Mouse (Mus musculus) cortical plate, adult 2 months (tissue): Measurements from ENCODE around the gene Ctrl. TPM values are rescaled to one million over a fixed set of nuclear protein-coding genes. Genes with fewer than 3 reads are reported as not detected.

Source experiments
- H3K27ac ChIP-seq: fragments of 200-500 bp; 2 replicates; pipeline ENCODE4 v1.5.1; 2012; ENCODE audit warnings: low read length, control low read depth, inconsistent platforms; ENCODE audit not compliant: insufficient read depth
- H3K4me1 ChIP-seq: fragments of 200-500 bp; 2 replicates; pipeline ENCODE4 v1.6.1; 2011; ENCODE audit warnings: low read length; ENCODE audit not compliant: control insufficient read depth, insufficient read depth
- H3K4me3 ChIP-seq: fragments of 200-500 bp; 2 replicates; pipeline ENCODE4 v1.5.1; 2011; ENCODE audit warnings: mild to moderate bottlenecking, low read length, control low read depth; ENCODE audit not compliant: insufficient read depth
- CTCF ChIP-seq: fragments of 200-500 bp; IDR thresholded peaks from 2 replicates; pipeline ENCODE4 v1.5.1; 2011; ENCODE audit warnings: mild to moderate bottlenecking, control low read depth, low read length; ENCODE audit not compliant: insufficient read depth; ENCODE audit errors: extremely low read depth
- POLR2A ChIP-seq: fragments of 200-500 bp; IDR thresholded peaks from 2 replicates; pipeline ENCODE4 v1.6.1; 2011; ENCODE audit warnings: mild to moderate bottlenecking, low read length, control low read depth; ENCODE audit not compliant: insufficient read depth; ENCODE audit errors: extremely low read depth
- polyA plus RNA-seq: library from polyadenylated mRNA; depleted of rRNA; stranded (reverse); fragments of >200 nt; gene quantifications from 2 replicates; pipeline ENCODE4 v1.2.3, GENCODE M21; 2012

Gene Ctrl
- polyA plus RNA-seq, 1 experiment: 3.6 TPM

DNA sequence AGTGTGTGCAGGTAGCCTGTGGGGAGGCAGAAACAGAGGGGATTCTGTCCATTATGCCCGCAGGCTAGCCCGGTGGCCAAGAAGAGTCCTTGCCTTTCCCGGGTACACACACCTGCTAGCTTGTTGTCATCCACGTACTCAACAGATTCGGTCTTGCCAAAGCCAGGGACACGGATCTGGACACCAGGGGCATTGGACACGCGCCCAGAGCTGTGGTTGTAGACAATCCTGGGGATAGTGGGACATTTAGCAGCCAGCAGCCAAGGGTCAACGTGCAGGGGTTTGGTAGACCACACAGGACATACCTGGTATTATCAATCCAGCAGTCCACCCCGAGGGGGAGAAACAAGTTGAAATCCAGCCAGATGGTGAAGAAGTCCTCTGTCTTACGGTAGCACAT, 8.4 kb upstream of the Ctrl start:
- TF ChIP-seq CTCF (no peak), POLR2A (no peak)
- Histone ChIP-seq H3K27ac (no peak overlapping the region), H3K4me1 (no peaks in the 10 kb centered on the region), H3K4me3 (no peak overlapping the region)

DNA sequence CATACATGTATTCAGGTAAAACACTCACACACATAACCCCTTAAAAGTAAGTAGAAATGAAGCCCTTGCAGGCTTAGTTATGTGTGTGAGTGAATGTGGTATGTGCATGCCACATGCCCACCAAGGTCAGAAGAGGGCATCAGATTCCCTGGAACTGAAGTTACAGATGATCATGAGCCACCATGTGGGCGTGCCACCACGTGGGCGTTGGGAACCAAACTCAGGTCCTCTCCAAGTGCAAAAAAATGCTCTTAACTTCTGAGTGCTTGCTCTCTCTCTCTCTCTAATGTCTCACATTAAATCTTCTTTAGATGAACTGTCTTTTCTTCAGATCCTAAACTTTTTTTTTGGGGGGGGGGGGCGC, 4.6 kb upstream of the Ctrl start, which contains the start of gene Psmb10:
Psmb10 (minus strand) TSS at position 139 of the 364 bp plus-strand sequence.
- no peak for TF ChIP-seq POLR2A
- no peak for TF ChIP-seq CTCF
- peak within 1 kb of the TSS; percentile 89 for H3K27ac ChIP-seq
- peak within 1 kb of the TSS; percentile 91 for H3K4me3 ChIP-seq
- peaks cover 2% of the 10 kb centered on the region; the same call in 1 of the 2 replicates for H3K4me1 ChIP-seq

- TF ChIP-seq CTCF (no peak), POLR2A (peak; percentile 17; the same call in 1 of the 2 replicates)
- peak overlapping the region; percentile 89 for H3K27ac ChIP-seq
- H3K4me3 ChIP-seq: peak overlapping the region; percentile 91
- peaks cover 2% of the 10 kb centered on the region; the same call in 1 of the 2 replicates for H3K4me1 ChIP-seq
Observed at GRCm38 (mm10) chr8:105937496-105938305, 4.0 kb upstream of the Ctrl start.

DNA sequence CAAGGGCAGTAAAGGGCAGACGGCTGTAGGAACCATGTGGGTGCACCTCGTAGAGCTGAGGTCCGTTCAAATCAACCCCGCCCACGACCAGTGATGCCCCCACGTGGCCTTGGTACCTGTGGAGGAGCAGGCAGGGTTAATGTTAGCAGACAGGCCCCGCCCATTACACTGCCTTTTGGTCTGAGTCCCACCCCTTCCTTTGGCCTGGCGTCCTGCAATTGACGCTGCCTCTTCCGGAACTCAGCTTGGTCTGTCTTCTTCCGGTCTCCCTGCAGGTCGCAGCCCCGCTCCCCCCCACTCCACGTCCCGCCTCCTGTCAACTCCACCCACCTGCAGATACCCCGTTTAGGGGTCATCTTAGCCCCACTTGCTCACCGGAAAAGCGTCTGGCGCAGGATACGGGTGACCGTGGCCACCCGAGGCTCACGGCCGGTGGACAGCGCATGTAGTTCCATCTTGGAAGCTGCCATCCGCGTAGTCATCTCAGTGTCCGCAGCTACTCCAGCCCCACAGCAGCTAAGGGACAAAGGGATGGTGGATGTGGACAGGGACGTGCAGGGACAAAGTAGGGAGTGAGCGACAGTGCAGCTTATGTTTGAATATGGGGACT, 3.3 kb upstream of the Ctrl start:
- Histone ChIP-seq H3K4me1 (peaks cover 2% of the 10 kb centered on the region; the same call in 1 of the 2 replicates), H3K4me3 (peak overlapping the region; percentile 91), H3K27ac (peak overlapping the region; percentile 89)
- no peak for TF ChIP-seq CTCF
- TF ChIP-seq POLR2A: peak; percentile 86

GRCm38 (mm10) chr8:105935863-105936603, 2.4 kb upstream of the Ctrl start:
- TF ChIP-seq POLR2A (no peak), CTCF (no peak)
- H3K4me3 ChIP-seq: peak overlapping the region; percentile 91

GRCm38 (mm10) chr8:105935105-105935504, 1.4 kb upstream of the Ctrl start:
- H3K27ac ChIP-seq: no peak overlapping the region
- H3K4me1 ChIP-seq: peaks cover 2% of the 10 kb centered on the region
- TF ChIP-seq POLR2A (no peak), CTCF (no peak)
- H3K4me3 ChIP-seq: no peak overlapping the region

More at GRCm38 (mm10) chr8:105935863-105936603, 2.4 kb upstream of the Ctrl start:
- H3K27ac ChIP-seq: peak overlapping the region; percentile 61; the same call in 1 of the 2 replicates
- H3K4me1 ChIP-seq: peaks cover 2% of the 10 kb centered on the region; the same call in 1 of the 2 replicates

GRCm38 (mm10) chr8:105932525-105932924, 1.1 kb downstream of the Ctrl start:
- Histone ChIP-seq H3K27ac (no peak overlapping the region), H3K4me3 (no peak overlapping the region), H3K4me1 (peaks cover 2% of the 10 kb centered on the region)
- no peak for TF ChIP-seq POLR2A
- no peak for TF ChIP-seq CTCF

DNA sequence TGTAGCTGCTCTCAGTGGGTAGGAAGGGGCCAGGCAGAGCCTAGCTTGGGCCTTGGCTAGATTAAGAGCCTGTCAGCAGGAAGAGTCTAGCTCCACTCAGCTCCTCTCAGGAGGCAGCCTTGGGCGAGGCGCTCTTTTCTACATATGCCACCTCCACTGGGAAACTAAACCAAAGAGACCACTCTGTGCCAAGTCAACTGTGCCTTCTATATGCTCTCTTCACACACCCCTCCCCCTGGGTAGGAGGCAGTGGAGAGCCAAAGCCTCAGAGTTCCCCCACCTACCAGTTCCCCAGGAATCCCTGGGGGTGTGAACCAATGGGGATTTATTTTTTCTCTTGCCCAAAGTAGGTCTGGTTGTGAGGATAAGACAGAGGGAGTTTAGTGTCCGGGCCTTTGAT, 2.4 kb downstream of the Ctrl start:
- peak overlapping the region; percentile 22 for H3K27ac ChIP-seq
- no peak overlapping the region for H3K4me3 ChIP-seq
- peaks cover 2% of the 10 kb centered on the region for H3K4me1 ChIP-seq
- no peak for TF ChIP-seq CTCF
- peak; percentile 40; the same call in 1 of the 2 replicates for TF ChIP-seq POLR2A

GRCm38 (mm10) chr8:105930602-105931001, 3.1 kb downstream of the Ctrl start:
- Histone ChIP-seq H3K4me3 (no peak overlapping the region), H3K27ac (no peak overlapping the region), H3K4me1 (no peaks in the 10 kb centered on the region; the same call in 1 of the 2 replicates)
- TF ChIP-seq POLR2A (no peak), CTCF (peak; percentile 92)
